Mouse (Mus musculus) retina, postnatal 1 day (tissue): ENCODE measurements around the gene Phf11c.
A peak's percentile ranks its signal among the peaks of the same experiment; 100 is the strongest.
"Not testable (repeated sequence)": the region's sequence is repeated elsewhere in the genome, so short reads cannot be mapped to it uniquely, and the experiment has no call there.

Experiments used
- DNase-seq: peaks from one replicate; pipeline ENCODE4 v3.0.0-alpha.2; 2012

The Phf11c gene

GRCm38 (mm10) chr14:59395281-59395680, at the start of gene Phf11c:
TSS of gene Phf11c (minus strand) at chr14:59395381.
- DNase-seq: no peak

- no peak for DNase-seq
Measured at GRCm38 (mm10) chr14:59441472-59441805, 46.3 kb upstream of the Phf11c start.

DNA sequence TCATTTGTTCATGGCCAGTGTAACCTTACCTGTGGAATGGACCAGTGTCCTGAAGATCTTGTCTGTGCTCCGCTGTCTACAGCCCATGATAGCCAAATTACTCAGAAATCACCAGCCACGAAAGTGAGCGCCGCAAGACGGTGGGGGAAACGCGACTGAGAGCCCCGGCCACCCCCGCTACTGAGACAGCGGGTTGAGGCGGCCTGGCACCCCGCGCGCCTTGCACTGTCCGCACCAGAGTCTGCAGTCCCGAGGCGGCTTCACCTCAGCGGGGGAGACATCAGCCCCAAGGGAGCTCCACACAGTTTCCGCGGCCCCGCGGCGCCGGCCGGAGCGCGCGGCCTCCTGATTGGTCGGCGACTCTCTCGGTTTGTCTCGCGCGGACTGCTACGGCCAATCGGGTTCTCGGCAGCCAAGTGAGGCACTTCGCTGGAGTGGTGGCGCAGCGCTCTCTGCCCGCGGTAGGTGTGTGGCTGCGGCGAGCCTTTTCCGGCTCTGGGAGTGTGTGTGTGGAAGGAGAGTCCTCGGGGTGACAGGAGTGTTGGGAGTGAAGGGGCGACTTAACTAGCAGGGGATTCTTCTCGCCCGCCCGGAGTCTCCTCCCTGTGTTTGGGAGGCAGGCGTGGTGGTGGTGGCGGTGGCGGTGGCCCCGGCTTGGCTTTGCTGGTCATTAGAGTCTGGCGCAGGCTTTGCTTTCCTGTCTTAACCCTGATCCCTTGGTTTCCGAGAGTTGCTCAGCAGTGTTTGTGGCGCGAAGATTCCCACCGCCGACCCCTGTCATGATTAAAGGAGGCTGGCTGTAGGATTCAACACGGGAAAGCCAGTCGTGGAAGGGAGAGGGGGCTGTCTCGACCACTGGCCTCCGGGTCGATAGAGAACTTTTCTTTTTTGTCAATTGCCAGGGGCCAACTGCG, 45.6 kb upstream of the Phf11c start, which contains the start of the genes Setdb2 and Cab39l:
Gene Setdb2 (minus strand): TSS at position 327 of the 914 bp plus-strand sequence.
Gene Cab39l (plus strand): TSS at position 415 of the 914 bp plus-strand sequence.
- DNase-seq: peak; percentile 97

- DNase-seq: no peak
Measured at GRCm38 (mm10) chr14:59440039-59440438, 44.9 kb upstream of the Phf11c start.

DNA sequence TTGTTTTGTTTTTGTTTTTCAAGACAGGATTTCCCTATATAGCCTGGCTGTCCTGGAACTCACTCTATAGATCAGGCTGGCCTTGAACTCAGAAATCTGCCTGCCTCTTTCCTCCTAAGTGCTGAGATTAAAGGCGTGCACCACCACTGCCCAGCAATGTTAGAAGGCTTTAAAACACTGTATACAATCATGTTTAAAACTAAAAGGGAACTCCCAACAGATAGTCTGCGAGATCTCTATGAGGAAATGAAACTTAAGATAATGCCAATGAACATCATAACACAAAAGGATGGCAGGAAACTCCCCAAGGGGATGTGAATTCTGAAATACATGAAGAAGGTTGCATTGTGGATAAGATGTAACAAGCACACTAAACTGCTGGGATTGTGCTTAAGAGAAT, 43.3 kb upstream of the Phf11c start:
- no peak for DNase-seq

DNA sequence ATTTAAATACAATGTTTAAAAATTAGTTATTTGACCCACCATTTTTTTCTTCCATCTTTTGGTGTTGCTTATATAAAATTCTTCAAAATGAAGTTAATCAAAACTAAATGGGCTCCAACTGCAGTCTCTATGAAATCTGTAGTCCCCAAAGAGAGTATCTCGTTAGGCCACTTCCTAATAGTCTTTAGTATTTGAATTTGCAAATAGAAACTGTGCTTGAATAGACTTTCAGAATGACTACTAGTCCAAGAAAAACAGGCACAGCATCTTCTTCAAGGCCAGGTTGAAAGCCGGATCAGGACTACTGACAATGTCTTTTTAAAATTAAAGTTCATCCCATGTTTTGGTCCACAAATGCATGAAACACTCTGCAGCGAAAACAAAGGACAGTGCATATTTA, 42.2 kb upstream of the Phf11c start:
- no peak for DNase-seq

DNA sequence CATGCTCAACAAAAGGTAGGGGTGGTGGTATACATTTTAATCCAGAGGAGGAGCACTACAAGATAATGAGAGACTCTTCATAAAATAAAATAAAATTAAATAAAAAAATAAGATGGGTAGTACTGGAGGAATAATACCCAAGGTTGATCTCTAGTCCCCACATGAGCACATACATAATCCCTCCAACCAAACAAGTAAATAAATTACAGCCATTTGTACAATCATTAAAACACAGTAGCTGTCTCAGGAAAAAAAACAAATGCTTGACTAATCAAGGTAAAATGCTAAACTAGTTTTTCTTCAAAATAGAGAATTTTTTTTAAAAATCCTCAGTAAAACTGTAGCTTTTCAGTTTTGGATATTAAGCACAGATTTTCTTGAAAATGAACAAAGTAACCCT, 40.0 kb upstream of the Phf11c start:
- no peak for DNase-seq

DNA sequence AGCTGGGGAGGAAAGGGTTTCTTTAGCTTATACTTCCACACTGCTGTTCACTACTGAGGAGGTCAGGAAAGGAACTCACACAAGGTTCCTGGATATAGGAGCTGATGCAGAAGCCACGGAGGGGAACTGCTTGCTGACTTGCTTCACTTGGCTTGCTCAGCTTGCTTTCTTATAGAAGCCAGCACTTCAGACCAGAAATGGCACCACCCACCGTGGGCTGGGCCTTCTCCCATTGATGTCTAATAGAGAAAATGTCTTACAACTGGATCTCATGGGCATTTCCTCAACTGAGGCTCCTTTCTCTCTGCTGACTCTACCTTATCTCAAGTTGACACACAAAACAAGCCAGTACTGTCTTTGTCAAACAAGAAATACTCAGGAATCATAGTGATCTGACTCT, 38.7 kb upstream of the Phf11c start:
- DNase-seq: no peak

DNA sequence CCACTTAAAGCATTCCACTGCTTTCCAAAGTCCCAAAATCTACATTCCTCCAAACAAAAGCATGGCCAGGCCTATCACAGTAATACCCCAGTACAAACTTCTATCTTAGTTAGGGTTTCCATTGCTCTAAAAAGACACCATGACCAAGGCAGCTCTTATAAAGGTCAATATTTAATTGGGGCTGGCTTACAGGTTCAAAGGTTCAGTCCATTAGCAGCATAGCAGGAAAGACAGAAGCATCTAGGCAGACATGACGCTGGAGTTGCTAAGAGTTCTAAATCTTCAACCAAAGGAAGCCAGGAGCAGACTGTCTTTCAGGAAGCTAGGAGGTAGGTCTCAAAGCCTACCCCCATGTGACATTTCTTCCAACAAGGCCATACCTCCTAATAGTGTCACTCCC, 35.4 kb upstream of the Phf11c start:
- no peak for DNase-seq

DNA sequence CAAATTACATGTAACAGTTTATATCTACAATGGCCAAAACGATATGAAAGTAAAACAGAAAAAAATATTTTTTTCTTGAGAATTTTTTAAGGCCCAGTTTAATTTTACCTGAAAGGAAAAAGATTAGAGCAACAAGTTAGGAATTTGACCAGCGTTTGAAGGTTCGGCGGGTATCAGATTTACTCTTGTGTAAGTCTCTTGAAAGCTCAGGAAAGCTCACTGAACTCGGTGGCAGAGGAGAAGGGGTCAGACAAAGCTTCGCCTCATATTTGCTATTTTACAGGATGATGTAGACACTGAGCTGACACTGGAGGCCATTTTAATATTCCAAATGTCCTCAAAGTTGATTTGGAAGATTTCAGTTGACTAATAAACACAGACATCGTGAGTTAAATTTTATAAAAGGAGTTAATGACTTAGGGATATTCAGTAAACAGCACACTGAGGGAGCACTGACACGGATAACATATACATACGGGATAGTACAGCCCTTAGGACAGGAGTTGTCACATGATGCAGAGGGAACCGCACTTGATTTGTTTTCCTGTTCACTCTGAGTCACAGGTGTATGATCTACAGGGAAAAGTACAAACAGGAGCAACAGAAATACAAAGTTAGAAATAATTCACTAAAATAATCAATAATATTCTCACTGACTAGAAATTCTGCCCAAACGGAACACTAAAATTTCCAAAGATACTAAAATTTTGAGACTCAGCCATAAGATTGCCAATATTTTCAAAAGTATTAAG, 27.9 kb upstream of the Phf11c start:
- no peak for DNase-seq

GRCm38 (mm10) chr14:59418171-59418570, 23.0 kb upstream of the Phf11c start:
- DNase-seq: no peak

GRCm38 (mm10) chr14:59414979-59415378, 19.8 kb upstream of the Phf11c start:
- DNase-seq: not testable (repeated sequence)

GRCm38 (mm10) chr14:59396999-59397398, 1.8 kb upstream of the Phf11c start:
- no peak for DNase-seq

DNA sequence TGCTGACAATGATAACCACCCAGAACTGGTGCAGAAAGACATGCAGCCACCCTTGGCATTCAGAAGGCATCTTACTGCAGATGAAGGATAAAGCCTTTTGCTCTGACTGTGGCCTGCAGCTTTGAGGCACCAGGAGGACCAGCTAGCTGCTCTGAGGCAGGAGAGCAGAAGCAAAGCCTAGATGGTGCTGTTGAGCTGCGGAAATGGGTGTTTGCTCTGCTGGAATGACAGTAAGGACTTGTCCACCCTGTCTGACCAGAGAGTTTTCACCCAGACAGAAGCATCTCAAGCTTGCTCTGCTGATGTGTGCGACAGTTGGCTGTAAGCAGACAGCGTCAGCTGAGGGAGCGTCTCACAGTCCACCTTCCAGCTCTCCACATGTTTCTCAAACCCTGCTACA, 5.0 kb downstream of the Phf11c start:
- not testable (repeated sequence) for DNase-seq

- no peak for DNase-seq
Measured at GRCm38 (mm10) chr14:59389532-59389931, 5.6 kb downstream of the Phf11c start.

DNA sequence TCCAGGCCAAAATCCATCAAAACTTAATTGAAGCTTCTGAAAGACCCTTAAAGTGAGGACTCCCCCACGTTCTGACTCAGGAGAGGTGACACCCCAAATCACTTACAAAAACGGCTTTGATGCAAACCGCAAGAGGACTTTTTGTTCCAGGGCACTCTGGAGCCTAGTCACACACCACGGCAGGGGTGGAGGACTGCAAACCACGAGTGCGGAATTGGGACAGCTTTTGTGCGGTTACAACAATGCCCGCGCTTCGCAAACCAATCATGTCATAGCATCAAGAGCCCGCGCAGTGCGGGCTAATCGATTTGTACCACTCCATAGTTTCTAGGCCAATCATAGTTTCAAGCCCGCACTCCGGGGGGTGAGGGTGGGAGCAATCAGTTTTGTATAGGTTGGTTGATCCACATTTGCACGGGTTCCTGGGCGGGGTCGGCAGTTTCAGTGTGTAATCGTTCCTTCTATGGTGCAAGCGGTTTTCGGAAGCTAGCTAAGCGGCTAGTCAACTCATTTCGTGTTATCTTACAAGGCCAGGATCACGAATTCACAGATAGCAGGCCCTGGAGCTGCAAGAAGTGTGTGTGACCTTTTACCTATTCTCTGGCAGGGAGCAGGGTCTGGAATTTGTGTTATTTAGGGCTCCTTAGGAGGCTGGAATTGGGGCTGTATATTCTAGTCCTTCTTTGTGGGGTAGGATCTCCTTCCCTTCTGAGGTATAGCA, 24.7 kb downstream of the Phf11c start:
- no peak for DNase-seq

- DNase-seq: no peak
Measured at GRCm38 (mm10) chr14:59366386-59367105, 28.6 kb downstream of the Phf11c start.

- no peak for DNase-seq
Measured at GRCm38 (mm10) chr14:59365244-59365644, 29.9 kb downstream of the Phf11c start, which contains the start of gene Phf11d. TSS of gene Phf11d (minus strand) at chr14:59365470.

DNA sequence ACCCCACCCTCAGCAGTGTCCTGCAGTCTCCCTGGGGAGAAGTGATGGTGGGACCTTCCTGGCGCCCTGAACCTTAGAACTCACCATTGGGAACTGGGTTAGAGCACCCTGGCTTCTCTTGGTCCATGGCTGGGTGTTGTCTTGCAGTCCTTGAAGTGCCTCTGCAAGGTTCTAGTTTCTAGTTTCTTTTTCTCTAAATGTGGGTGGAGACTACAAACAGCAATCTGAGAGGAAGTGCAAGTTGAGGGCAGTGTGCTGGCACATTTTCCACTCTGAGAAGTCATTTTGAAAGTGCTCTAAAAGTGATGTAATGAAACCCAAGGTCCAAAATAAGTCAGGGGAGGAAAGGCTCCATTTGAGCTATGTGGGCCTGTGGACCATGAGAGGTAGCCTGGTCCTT, 54.0 kb downstream of the Phf11c start, which contains the start of gene Phf11b:
Gene Phf11b (minus strand): TSS at position 163 of the 400 bp plus-strand sequence.
- not testable (repeated sequence) for DNase-seq

GRCm38 (mm10) chr14:59339541-59339940, 55.6 kb downstream of the Phf11c start:
- DNase-seq: no peak

- DNase-seq: not testable (repeated sequence)
Measured at GRCm38 (mm10) chr14:59336056-59336455, 59.1 kb downstream of the Phf11c start.
